Mouse (Mus musculus): ENCODE data around the gene Slc6a6. TPM values are rescaled to one million over a fixed set of nuclear protein-coding genes. Genes with fewer than 3 reads are reported as not detected.

Gene Slc6a6
- total and polyA plus RNA-seq, 3 experiments = 54.6 to 90.0 TPM; not detected in 1

DNA sequence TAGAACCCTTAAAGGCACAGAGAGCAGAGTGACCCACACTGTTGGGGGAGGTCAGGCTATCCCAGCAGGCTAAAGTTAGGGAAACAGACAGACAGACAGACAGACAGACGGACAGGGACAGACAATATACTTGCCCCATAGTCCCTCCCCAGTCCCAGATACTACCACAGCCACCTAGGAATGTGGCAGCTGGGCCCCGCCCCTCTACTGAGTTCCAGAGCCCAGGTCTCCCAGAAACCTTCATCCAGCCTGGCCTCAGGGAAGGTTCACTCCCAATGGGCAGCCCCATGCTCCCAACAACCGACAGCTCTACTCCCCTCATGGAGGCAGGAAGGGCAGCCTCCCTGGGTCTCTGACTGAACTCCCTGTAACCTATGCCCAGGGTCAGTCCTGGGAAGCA, 111.8 kb downstream of the Slc6a6 start:
- TF ChIP-seq POLR2A (IDR thresholded peaks at IDR 0.05; ENCODE audit: control insufficient read depth in 1 of 2, insufficient read depth in 1 of 2, low read depth in 1 of 2, low read length in 2 of 2, poor library complexity in 1 of 2) = no peak
- TF ChIP-seq ELF1 (IDR thresholded peaks at IDR 0.05; ENCODE audit: low read depth, low read length) = no peak
- TF ChIP-seq MXI1 (IDR thresholded peaks at IDR 0.05; ENCODE audit: low read depth, low read length) = no peak
- TF ChIP-seq ETS1 (IDR thresholded peaks at IDR 0.05; ENCODE audit: low read depth, low read length) = no peak
- TF ChIP-seq GABPA (IDR thresholded peaks at IDR 0.05; ENCODE audit: low read depth, low read length) = no peak
- no peak for TF ChIP-seq USF1 (IDR thresholded peaks at IDR 0.05; ENCODE audit: low read depth, low read length)
- TF ChIP-seq ZMIZ1 (IDR thresholded peaks at IDR 0.05; ENCODE audit: low read depth, low read length) = no peak
- TF ChIP-seq MAZ (IDR thresholded peaks at IDR 0.05; ENCODE audit: low read depth, low read length) = no peak
- TF ChIP-seq MEF2A (IDR thresholded peaks at IDR 0.05; ENCODE audit: extremely low read depth, insufficient replicate concordance, low read depth, low read length, poor library complexity, severe bottlenecking) = no peak
- TF ChIP-seq GATA1 (IDR thresholded peaks at IDR 0.05; ENCODE audit: low read depth, low read length) = no peak
- no peak for TF ChIP-seq BHLHE40 (IDR thresholded peaks at IDR 0.05; ENCODE audit: borderline replicate concordance, low read depth, low read length)
- TF ChIP-seq HCFC1 (IDR thresholded peaks at IDR 0.05; ENCODE audit: low read depth, low read length) = no peak
- no peak for TF ChIP-seq CHD2 (IDR thresholded peaks at IDR 0.05; ENCODE audit: low read length)
- TF ChIP-seq SMC3 (IDR thresholded peaks at IDR 0.05; ENCODE audit: low read depth, low read length) = no peak
- TF ChIP-seq ZC3H11A (IDR thresholded peaks at IDR 0.05; ENCODE audit: low read depth, low read length) = no peak
- no peak for TF ChIP-seq MAFK (IDR thresholded peaks at IDR 0.05; ENCODE audit: borderline replicate concordance, low read depth, low read length)
- no peak for TF ChIP-seq MAX (IDR thresholded peaks at IDR 0.05; ENCODE audit: low read length)
- Histone ChIP-seq H3K36me3 (ENCODE audit: control insufficient read depth in 1 of 2, insufficient read depth in 2 of 2, low read length in 2 of 2) (no peaks in the 10 kb centered on the region), H3K27ac (ENCODE audit: control insufficient read depth, low read depth, low read length) (no peak overlapping the region), H3K27me3 (ENCODE audit: control insufficient read depth in 1 of 2, insufficient read depth in 2 of 2, low read length in 2 of 2) (peaks cover 0 to 3% of the 10 kb centered on the region in 2 experiments; a peak in 2 of 4 replicates), H3K9ac (ENCODE audit: control insufficient read depth, low read depth, low read length, poor library complexity, severe bottlenecking) (no peak overlapping the region), H3K79me2 (ENCODE audit: control insufficient read depth, insufficient read depth, low read length, poor library complexity) (no peaks in the 10 kb centered on the region), H3K9me3 (replicated peaks; ENCODE audit: insufficient read depth, low read length) (no peaks in the 10 kb centered on the region), H3K4me3 (ENCODE audit: control insufficient read depth in 1 of 2, insufficient read depth in 1 of 2, low read depth in 2 of 2, low read length in 2 of 2) (no peak overlapping the region), H3K4me1 (ENCODE audit: control insufficient read depth in 1 of 2, insufficient read depth in 2 of 2, low read length in 2 of 2) (no peaks in the 10 kb centered on the region)
- no peak for DNase-seq (ENCODE audit: low read depth, low spot score)

DNA sequence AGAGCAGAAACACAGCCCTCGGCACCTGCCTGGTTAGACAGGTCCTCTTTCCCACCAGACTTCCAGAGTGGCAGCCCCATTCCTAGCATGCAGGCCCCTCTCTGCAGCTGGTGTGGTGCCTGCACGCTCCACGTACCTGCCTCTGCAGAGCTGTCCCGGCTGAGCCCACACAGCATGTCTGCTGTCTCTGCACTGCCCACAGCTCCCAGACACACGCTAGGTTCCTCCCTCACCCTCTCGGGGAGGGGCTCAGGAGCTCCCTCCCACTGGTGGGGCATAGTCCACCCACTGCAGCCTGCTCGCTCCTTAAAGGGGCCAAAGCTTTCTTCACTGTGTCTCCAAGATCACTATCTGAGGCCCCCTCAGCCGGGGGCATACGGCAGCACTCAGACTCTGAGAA, 112.2 kb downstream of the Slc6a6 start:
- Histone ChIP-seq H3K9me3 (replicated peaks; ENCODE audit: insufficient read depth, low read length) (no peaks in the 10 kb centered on the region), H3K4me3 (ENCODE audit: control insufficient read depth in 1 of 2, insufficient read depth in 1 of 2, low read depth in 2 of 2, low read length in 2 of 2) (no peak overlapping the region), H3K9ac (ENCODE audit: control insufficient read depth, low read depth, low read length, poor library complexity, severe bottlenecking) (no peak overlapping the region), H3K27ac (ENCODE audit: control insufficient read depth, low read depth, low read length) (no peak overlapping the region), H3K27me3 (ENCODE audit: control insufficient read depth in 1 of 2, insufficient read depth in 2 of 2, low read length in 2 of 2) (peaks cover 0 to 3% of the 10 kb centered on the region in 2 experiments; a peak in 2 of 4 replicates), H3K36me3 (ENCODE audit: control insufficient read depth in 1 of 2, insufficient read depth in 2 of 2, low read length in 2 of 2) (no peaks in the 10 kb centered on the region), H3K79me2 (ENCODE audit: control insufficient read depth, insufficient read depth, low read length, poor library complexity) (no peaks in the 10 kb centered on the region), H3K4me1 (ENCODE audit: control insufficient read depth in 1 of 2, insufficient read depth in 2 of 2, low read length in 2 of 2) (no peaks in the 10 kb centered on the region)
- no peak for TF ChIP-seq ZNF384 (IDR thresholded peaks at IDR 0.05; ENCODE audit: low read depth, low read length)
- no peak for TF ChIP-seq CHD1 (IDR thresholded peaks at IDR 0.05; ENCODE audit: low read depth, low read length)
- TF ChIP-seq GATA1 (IDR thresholded peaks at IDR 0.05; ENCODE audit: low read depth, low read length) = no peak
- no peak for TF ChIP-seq RCOR1 (IDR thresholded peaks at IDR 0.05; ENCODE audit: low read depth, low read length)
- no peak for TF ChIP-seq EP300 (IDR thresholded peaks at IDR 0.05; ENCODE audit: low read depth in 1 of 2, low read length in 2 of 2)
- no peak for DNase-seq (ENCODE audit: low read depth, low spot score)
